Mouse (Mus musculus) liver, embryonic 14.5 days (tissue): Measurements from ENCODE around the gene Mrpl2.

Source experiments
- CTCF ChIP-seq: IDR thresholded peaks from 2 replicates; pipeline ENCODE4 v1.5.1; 2016; ENCODE audit warnings: antibody characterized with exemption, low read depth, control low read depth
- EP300 ChIP-seq: IDR thresholded peaks from 2 replicates; pipeline ENCODE4 v1.6.1; 2016; ENCODE audit warnings: antibody characterized with exemption, low read depth

- TF ChIP-seq CTCF = no peak
- TF ChIP-seq EP300 = no peak
Measured at GRCm38 (mm10) chr17:46674530-46675283, 28.7 kb downstream of the Mrpl2 start.
